Mouse (Mus musculus): ENCODE results near the gene Sema3b.

- TF ChIP-seq POLR2A (IDR thresholded peaks at IDR 0.05; ENCODE audit: low read depth, low read length), result peak; percentile 71
- TF ChIP-seq CTCF (IDR thresholded peaks at IDR 0.05; ENCODE audit: borderline replicate concordance, insufficient read depth, low read length), result no peak
These were observed 21.8 kb downstream of the Sema3b start, which contains the start of gene Ifrd2 for GRCm38 (mm10) chr9:107586974-107587832.
